Mouse (Mus musculus): Measurements from ENCODE around the gene Smim12. TPM values are rescaled to one million over a fixed set of nuclear protein-coding genes. Genes with fewer than 3 reads are reported as not detected.

Gene Smim12
- total RNA-seq, 2 experiments from 2014 or later: 48.8 to 52.1 TPM

DNA sequence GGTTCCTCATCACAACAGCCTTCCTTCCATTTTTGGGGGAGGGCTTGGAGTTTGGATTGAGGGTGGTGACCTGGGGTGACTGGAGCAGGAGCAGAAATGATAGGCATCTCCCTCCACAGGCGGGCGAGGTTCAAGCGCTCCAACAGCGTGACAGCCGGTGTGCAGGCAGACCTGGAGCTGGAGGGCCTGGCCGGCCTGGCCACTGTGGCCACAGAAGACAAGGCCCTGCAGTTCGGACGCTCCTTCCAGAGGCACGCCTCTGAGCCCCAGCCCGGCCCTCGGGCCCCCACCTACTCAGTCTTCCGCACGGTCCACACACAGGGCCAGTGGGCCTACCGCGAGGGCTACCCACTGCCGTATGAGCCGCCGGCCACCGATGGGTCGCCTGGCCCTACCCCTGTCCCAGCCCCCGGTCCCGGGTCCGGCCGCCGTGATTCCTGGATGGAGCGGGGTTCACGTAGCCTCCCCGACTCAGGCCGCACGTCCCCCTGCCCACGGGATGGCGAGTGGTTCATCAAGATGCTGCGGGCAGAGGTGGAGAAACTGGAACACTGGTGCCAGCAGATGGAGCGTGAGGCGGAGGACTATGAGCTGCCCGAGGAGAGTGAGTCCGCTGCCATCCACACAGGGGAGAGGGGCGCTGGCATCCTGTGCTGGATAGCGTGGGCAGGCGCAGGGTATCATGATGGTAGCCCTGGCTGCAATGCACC is 10.0 kb upstream of the Smim12 start:
- intact Hi-C loops (cut with DNase I): no loop called here
- no peak for DNase-seq

DNA sequence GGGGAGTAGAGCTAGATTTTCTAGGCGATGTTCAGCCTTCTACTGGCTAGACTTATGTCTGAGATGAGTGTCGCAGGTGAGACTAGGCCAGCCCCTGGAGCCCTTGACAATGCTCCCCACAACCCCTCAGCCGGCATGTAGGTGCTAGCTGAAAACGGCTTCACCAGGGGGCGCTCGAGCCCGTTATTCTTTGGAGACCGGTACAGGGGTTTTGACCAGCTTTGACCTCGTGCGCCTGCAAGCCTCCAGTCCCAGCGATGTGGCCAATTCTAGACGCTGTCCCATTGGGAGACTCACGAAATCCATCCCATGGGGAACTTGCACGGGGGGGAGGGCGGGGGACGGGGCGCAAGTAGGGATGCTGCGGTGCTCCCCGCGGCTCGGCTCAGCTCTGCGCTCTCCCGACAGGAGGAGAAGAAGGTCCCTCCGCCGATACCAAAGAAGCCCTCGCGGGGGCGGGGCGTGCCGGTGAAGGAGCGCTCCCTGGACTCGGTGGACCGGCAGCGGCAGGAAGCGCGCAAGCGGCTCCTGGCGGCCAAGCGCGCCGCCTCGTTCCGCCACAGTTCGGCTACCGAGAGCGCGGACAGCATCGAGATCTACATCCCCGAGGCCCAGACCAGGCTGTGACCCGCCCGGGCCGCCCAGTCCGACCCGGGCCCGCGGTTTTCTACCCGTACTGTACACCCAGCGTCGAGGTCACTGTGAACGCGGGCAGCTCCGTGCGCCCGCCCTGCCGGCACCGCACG is 7.7 kb upstream of the Smim12 start:
- DNase-seq: peak; percentile 89 to 94
- intact Hi-C loops (cut with DNase I): loop anchor here (1.0 kb wide), 1 partner anchor 83 kb away; no protein-coding TSS in a partner anchor

DNA sequence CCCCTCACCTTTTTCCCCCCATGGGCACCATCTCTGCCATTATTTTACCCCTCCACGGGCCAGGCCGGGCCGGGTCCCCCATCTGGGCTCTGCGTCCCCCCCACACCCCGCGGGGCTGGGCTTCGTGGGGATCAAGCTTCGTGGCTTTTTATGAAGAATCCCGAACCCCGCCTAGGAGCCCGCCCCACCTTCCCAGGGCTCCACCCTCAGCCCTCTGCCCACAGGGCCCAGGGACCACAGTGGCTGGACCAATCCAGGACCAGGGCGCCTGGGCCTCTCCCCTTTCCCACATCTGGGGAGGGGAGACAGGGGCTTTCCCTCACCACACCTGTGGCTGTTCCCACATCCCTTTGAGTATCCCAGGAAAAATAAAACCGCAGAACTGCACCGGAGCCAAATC is 7.0 kb upstream of the Smim12 start:
- intact Hi-C loops (cut with DNase I): no loop called here
- DNase-seq: no peak

DNA sequence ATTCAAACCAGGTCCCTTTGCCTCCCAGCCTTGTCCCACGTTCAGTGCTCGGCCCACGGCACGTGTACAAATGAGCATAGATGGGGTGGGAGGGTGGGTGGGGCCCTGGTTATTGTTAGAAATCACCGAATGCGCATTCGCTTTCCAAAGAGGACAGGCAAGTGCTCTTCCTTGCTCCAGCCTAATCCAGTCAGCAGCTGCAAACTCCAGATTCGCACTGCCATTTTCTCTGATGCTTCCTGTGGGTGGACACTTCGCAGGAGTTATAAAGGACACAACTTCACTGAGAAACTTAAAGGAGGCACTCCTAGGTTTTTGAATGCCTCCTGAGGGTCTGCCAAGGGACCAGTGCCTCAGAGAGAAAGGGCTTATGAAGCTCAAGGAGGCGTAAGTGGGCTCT is 6.3 kb upstream of the Smim12 start:
- DNase-seq: no peak
- intact Hi-C loops (cut with DNase I): no loop called here

DNA sequence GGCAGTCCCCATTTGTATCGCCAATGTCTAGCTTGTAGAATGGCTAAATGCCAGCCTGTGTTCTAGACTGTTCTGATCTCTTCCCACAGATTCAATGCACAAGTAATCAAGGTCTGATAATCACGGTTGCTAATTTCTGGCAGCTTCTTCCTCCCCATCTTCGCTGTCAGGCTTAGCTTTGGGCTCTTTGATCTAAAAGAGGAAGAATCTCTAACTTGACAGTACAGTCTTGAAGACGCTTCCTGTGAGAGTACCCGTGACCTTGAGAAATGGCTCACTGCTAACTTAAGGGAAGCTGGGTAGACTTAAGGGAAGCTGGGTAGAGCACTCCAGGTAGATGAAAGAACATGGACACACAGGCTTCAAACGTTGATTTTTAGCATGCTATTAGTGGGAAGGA is 888 bp upstream of the Smim12 start:
- intact Hi-C loops (cut with DNase I): loop anchor here (5.0 to 10.0 kb wide), 2 partner anchors 165 to 218 kb away; partner anchors contain the start of genes Sfpq and Zmym6

DNA sequence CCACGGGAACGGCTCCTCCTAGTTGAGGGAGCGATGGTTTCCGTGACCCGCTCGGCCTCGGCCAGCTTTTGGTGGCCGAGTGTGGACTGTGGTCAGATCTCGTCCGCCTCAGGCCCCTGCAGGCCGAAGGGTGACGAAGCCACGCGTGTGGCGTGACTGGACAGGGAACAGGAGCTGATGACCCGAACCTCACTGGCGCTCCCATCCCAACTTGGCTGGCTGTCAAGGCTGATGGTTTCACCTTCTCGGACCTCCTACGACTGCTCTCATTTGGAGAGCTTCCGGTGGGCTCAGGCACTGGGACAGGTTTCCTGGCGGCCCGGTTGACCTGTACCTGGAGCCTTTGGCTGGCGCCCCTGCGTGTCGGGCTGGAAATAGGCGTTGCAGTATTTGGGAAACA is 369 bp downstream of the Smim12 start:
- intact Hi-C loops (cut with DNase I): loop anchor here (5.0 to 10.0 kb wide), 2 partner anchors 167 to 219 kb away; partner anchors contain the start of genes Sfpq and Zmym6
- no peak for DNase-seq

More for the DNA sequence above, 888 bp upstream of the Smim12 start:
- DNase-seq: no peak

DNA sequence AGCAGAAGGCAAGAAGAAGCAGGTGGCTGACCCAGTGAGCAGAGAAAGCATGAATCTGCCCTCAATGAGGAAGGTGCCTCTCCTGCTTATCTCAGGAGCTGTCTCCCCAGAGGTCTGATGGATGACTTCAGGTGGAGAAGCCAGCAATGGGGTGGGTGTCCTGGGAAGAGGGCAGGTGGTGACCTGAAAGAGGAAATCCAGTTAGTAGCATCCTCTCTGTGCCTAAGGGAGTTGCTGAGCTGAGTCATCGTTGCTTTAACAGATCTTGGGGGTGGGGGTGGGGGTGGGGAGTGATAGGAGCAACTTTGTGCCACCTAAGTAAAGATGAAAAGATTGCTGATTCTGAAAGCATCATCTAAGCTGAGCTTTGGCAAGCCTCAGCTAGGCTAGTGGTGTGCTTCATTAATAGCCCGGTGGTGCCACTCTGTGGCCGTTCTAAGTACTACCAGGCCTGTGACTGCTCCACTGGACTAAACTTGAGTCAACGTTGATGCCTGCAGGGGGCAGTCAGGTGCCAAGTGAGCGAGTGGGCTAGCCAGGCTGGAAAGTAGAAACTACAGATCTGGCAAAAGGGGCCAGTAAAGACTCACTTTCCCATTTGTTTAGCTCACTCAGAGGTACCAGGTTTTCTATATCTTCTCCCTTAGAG is 6.2 kb downstream of the Smim12 start:
- peak; percentile 94 to 98 for DNase-seq
- intact Hi-C loops (cut with DNase I): loop anchor here (1.0 to 10.0 kb wide), 3 partner anchors 29 to 225 kb away; partner anchors contain the start of gene Sfpq

DNA sequence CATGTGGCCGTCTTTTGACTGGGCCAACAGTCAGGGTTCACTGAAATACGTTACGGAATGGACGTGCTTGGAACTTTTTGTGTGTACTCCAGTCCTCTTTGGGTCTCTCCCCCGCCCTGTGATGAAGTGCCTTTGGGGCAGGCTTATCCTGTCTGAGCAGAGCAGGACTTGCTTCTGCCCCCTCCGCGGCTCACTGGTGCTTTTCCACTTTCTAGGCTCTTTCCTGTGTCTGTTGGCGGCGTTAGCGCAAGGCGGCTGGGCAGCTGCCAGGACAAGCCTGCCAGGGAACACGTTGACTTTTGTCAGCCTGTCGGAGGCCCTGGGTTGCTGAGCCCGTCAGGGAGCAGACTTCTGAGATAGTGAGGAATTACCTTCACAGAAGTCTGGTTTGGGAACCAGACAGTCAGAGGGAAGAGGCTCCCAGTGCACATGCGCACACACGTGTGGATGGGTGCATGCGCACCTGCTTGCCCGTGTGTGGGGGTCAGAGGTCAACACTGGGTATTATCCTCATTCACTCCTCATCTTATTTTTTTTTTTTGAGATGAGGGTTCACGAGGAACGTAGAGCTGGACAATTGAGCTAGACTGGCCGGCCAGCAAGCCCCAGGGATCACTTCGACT is 8.5 kb downstream of the Smim12 start:
- DNase-seq: peak; percentile 82 to 84
- intact Hi-C loops (cut with DNase I): loop anchor here (2.0 kb wide), 1 partner anchor 27 kb away; no protein-coding TSS in a partner anchor

DNA sequence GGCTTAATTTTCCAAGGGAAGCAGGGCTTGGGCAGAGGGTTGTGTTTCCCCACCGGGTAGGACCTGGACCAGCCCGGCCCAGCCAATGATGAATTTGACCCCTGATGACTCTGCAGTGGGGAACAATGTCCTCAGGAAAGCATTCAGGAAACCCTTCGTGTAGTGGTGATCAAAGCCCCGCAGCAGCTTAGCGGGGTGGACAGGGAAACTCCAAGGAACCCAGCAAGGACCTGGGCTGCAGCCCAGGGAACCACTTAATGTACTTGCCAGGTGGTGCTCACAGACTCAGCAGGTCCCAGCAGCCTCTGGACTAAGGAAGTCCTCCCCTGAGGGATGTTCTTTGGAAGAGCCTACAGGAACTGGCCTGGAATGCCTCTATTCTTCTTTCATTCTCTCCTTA is 13.2 kb downstream of the Smim12 start:
- peak in 1 of 2 experiments; percentile 40 for DNase-seq
- intact Hi-C loops (cut with DNase I): no loop called here

DNA sequence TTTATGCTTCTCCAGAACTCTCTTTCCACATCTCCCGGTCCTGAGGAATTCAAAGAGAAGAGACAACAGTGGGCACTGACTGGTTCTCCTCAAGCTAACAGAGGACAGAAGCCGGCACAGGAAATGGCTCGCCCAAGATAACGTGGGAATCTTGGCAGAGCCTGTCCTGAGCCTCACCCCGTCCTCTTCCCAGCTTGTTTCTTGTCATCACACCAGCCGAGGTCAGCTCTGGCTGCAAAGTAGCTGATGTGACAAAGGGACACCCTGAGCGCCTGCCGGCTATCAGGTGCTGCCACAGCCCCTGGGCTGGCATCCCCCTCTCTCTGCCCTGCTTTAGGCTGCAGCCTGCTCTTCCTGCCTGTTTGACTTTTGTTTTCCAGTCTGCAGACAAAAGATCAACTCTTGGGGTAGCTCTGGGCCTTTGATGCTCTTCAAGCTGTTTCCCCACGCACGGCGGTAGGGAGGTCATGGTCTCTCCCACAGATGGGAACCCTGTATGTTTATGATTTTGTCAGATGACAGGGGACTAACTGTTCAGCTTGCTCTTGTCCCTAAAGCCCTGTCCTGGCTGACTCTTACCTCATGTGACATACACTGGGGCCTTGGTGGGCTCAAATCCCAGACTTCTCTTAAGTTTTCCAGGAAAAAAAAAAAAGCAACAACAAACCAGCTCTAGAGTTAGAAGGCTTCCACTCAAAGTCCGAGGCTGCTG is 14.8 kb downstream of the Smim12 start:
- intact Hi-C loops (cut with DNase I): no loop called here
- peak; percentile 41 to 64 for DNase-seq

DNA sequence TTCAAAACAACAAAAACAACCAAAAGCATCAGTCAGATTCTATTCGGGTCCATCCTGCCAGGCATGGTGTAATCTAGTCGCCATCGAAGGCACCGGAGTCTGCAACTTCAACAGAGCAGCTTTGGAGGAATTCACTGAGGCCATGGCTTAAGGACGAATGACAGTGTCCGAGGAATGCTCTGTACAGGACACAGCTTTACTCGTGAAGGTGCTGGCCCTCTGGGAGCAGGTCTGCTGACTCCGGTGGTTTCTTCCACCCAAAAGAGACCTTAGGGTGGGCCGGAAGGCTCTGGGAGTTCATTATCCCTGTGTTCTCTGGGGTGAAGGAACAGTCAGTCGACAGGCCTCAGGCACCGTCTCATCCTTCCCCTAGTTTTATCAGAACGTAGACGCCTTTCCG is 18.0 kb downstream of the Smim12 start:
- no peak for DNase-seq
- intact Hi-C loops (cut with DNase I): no loop called here

DNA sequence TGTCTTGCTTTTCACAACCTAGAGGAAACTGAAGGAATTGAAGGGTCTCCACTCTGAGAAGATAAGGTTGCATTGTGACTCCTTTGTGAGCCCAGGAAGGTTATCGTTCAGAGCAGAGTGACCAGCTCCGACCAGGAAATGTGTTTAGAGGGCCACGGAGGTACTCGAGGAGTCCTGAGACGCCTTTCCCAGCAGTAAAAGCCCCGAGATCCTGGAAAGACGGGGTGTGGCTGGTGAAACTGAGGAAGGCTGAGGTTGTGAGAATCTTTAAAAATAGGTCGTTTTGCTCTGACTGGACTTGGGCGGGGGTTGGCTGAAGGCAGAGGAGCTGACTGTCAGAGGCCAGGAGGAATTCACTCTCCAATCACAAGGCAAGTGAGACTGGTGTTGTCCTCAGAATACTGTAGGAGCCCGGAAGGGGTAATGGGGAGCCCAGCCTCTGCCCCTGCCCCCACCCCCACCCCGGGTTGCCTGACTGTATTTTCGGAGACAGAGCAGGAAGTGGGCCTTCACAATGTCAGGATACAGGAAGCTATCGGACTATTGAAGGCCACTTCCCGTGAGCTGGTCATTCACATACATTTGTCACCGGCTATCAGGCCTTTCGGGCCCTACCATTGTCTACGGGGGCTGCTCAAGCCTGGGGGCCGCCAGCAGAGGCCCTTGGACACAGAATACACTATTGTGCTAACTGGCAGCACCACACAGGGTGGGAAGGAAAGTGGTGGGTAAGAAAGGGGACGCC is 20.0 kb downstream of the Smim12 start:
- no peak for DNase-seq
- intact Hi-C loops (cut with DNase I): loop anchor here (2.0 kb wide), 1 partner anchor 15 kb away; no protein-coding TSS in a partner anchor

DNA sequence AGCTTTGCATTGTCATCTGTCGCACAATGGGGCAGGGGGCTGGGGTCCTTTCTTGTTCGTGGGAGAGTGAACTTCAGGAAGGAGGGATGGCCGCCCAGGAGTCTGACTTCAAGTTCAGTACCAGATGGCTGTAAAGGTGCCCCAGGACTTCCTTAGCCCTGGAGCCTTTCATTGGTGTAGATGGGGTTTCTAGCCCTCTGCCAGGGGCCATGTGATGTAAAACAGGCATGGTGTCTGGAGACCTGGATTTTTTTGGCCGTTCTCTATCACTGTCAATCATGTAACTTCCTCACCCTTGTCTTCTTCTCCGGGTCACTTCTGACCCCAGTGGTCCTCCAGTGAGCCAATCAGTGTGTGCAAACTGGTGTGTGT is 20.6 kb downstream of the Smim12 start:
- DNase-seq: no peak
- intact Hi-C loops (cut with DNase I): no loop called here

DNA sequence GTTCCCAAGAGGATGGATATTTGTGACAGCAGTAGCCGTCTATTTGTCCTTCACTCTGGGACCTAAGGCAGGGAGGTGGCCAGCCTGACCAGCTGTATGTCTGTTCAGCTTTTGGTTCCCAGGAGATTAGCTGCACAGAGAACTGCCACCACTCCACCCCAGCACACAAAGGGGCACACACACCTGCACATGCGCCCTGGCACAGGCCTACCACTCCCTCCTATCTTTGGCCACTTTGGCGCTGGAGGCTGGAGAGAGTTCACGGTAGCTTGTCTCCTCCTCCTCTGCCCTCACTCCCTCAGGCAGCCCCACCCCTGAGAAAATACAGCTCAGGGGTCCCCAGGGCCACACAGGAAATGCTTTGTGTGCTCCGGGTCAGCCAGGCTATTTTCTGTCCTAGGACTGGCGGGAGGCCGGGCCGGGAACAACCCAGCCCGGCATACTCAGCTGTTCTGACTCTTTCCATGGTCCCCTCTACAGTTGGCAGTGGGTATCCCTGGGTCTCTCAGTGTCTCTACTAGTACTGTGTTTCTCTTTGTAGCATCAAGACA is 34.9 kb downstream of the Smim12 start:
- intact Hi-C loops (cut with DNase I): loop anchor here (2.0 kb wide), 3 partner anchors 16 to 34 kb away; no protein-coding TSS in a partner anchor
- DNase-seq: peak; percentile 54 to 60

DNA sequence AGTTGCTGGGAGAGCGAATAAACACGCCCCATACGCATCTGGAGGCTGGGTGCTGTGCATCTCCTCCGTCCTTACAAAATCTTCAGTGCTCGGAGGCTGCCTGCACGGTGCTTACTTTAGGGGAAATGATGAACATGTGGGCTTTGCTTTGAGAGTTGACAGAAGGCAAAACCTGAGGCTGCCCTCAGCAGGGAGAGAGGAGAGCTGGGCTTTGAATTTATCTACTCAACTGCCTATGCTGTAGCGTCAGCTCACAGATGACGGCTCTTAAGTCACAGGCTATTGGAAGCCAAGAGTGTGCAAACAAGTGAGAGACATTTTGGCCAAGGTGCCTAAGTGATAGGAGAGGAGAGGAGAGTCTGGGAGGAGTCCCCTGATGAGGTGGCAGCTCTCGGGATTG is 35.7 kb downstream of the Smim12 start:
- DNase-seq: no peak
- intact Hi-C loops (cut with DNase I): loop anchor here (2.0 kb wide), 3 partner anchors 16 to 34 kb away; no protein-coding TSS in a partner anchor

DNA sequence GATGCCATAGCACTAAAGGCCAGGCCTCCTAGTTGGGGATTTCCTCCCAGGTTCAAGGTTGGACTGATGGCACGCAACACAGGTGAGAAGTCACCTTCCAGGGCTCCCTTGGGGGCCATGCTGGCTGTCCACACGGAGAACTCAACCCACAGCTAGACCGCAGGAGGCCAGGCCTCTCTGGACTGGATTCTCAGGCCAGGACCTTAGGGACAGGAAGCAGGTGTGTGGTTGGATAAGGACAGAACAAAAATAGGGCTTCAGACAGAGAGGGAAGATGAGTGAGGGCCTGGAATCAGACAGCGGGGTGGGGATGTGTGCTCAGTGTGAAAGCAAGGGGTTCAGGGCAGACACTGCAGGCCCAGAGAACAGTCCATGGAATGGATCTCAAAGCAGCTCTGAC is 43.3 kb downstream of the Smim12 start:
- intact Hi-C loops (cut with DNase I): no loop called here
- DNase-seq: no peak

DNA sequence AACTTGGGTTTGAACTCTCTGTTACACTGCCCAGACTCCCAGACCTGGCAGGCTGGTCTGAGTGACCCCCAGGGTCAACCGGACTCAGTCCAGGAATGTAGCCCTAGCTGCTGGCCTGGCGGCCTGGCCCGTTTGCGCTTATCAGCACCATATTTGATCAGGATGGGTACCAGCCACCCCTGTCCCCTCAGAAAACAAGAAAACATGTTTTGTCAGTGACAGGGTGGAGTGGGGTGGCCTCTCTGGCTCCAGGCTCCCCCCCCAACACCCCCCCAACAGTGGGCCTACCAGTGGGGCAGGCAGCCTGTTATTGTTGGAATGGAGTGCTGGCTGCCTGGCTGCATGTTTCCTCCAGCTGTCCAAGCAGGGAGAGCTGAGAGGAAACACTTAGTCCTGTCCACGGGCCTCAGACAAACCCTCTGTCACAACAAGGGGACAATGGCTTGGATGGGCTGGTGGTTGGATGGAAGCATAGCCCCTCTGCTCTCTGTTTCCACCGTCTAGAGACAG is 45.5 kb downstream of the Smim12 start:
- intact Hi-C loops (cut with DNase I): no loop called here
- DNase-seq: peak; percentile 62 to 70

DNA sequence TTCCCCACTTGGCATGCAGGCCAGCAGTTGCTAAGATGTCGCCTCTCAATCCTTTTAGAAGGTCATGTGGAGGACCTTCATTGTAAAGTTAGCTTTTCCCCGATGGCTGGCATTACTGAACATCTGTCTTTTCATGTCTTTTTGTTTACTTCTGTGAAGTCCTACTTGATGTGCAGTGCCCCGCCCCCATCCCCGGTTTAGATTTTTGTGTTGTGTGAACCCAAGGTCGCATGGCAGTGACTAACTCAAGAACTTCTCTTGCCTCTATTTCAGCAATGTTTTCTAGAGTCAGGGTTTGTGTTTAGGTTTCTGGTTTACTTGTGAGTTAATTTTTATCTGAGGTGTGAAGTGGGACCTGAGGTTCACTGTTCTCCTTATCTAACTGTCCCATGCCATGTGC is 49.0 kb downstream of the Smim12 start:
- intact Hi-C loops (cut with DNase I): no loop called here

More for the DNA sequence above, 49.0 kb downstream of the Smim12 start:
- DNase-seq: no peak
